Mouse (Mus musculus) CH12.LX (cell line): Measurements from ENCODE around the gene Rbfox1. TPM values are rescaled to one million over a fixed set of nuclear protein-coding genes. Genes with fewer than 3 reads are reported as not detected.

Source experiments
- DNase-seq: peaks from one replicate; pipeline ENCODE4 v3.0.0-alpha.2; 2013; ENCODE audit errors: extremely low read depth
- H3K27ac ChIP-seq: 2 replicates; pipeline ENCODE4 v1.5.1; 2012; ENCODE audit warnings: low read depth, mild to moderate bottlenecking, control low read depth, moderate library complexity; ENCODE audit not compliant: insufficient read depth
- H3K27me3 ChIP-seq: replicated peaks from 2 replicates; pipeline ENCODE3; 2012; ENCODE audit warnings: inconsistent platforms
- H3K36me3 ChIP-seq, 2 experiments: replicated peaks in 1 of 2; 2 replicates each; pipeline versions ENCODE3 to v1.6.1; 2012; ENCODE audit warnings: inconsistent platforms in 1 of 2, low read length in 1 of 2, mild to moderate bottlenecking in 1 of 2, mixed read lengths in 1 of 2, moderate library complexity in 1 of 2; ENCODE audit not compliant: control insufficient read depth in 1 of 2, insufficient read depth in 1 of 2
- H3K4me1 ChIP-seq, 2 experiments: 2 replicates each; pipeline ENCODE4 v1.6.1; 2012; ENCODE audit warnings: inconsistent platforms in 1 of 2, moderate library complexity in 1 of 2; ENCODE audit not compliant: insufficient read depth in 2 of 2, control insufficient read depth in 1 of 2
- H3K4me2 ChIP-seq: 2 replicates; pipeline ENCODE4 v1.6.1; 2012; ENCODE audit warnings: low read depth, mild to moderate bottlenecking, control low read depth; ENCODE audit not compliant: poor library complexity, insufficient read depth, severe bottlenecking
- H3K4me3 ChIP-seq, 3 experiments: fragments of 150-350 bp in 1 of 3; sonication (generic) in 1 of 3; replicated peaks in 1 of 3; 2 replicates each; pipeline versions ENCODE3 to v1.5.1; 2011 to 2012; ENCODE audit warnings: low read depth in 2 of 3, low read length in 2 of 3, mild to moderate bottlenecking in 2 of 3, moderate library complexity in 2 of 3, control low read depth in 1 of 3, improper control_type of control experiment in 1 of 3, inconsistent platforms in 1 of 3, mixed read lengths in 1 of 3; ENCODE audit not compliant: poor library complexity in 1 of 3
- H3K79me2 ChIP-seq: replicated peaks from 2 replicates; pipeline ENCODE4 v1.6.1; 2012; ENCODE audit warnings: mild to moderate bottlenecking, moderate library complexity; ENCODE audit not compliant: control insufficient read depth, poor library complexity, insufficient read depth, severe bottlenecking; ENCODE audit errors: extremely low read depth
- H3K9ac ChIP-seq: 2 replicates; pipeline ENCODE4 v1.6.1; 2012; ENCODE audit warnings: low read depth, mild to moderate bottlenecking, control low read depth, moderate library complexity; ENCODE audit not compliant: insufficient read depth
- H3K9me3 ChIP-seq: replicated peaks from 2 replicates; pipeline ENCODE3; 2012; ENCODE audit warnings: low read length, inconsistent platforms, mixed read lengths
- CHD1 ChIP-seq: IDR thresholded peaks from 2 replicates; pipeline ENCODE4 v1.6.1; 2012; ENCODE audit warnings: low read depth, low read length, improper control_type of control experiment, inconsistent platforms
- CHD2 ChIP-seq: IDR thresholded peaks from 2 replicates; pipeline ENCODE4 v1.6.1; 2011; ENCODE audit warnings: low read length, improper control_type of control experiment
- CTCF ChIP-seq, 2 experiments: IDR thresholded peaks in 1 of 2; conservative IDR thresholded peaks in 1 of 2; 2 replicates each; pipeline ENCODE4 v1.5.1; 2011 to 2012; ENCODE audit warnings: low read depth in 2 of 2, low read length in 2 of 2, improper control_type of control experiment in 1 of 2, inconsistent platforms in 1 of 2, mild to moderate bottlenecking in 1 of 2, moderate library complexity in 1 of 2
- GABPA ChIP-seq: IDR thresholded peaks from 2 replicates; pipeline ENCODE4 v1.6.1; 2012; ENCODE audit warnings: low read depth, low read length, improper control_type of control experiment, inconsistent platforms; ENCODE audit not compliant: insufficient replicate concordance
- IRF4 ChIP-seq: IDR thresholded peaks from 2 replicates; pipeline ENCODE4 v1.6.1; 2014; ENCODE audit warnings: low read depth, mild to moderate bottlenecking, inconsistent platforms, low read length, improper control_type of control experiment
- JUND ChIP-seq: conservative IDR thresholded peaks from 2 replicates; pipeline ENCODE4 v1.6.1; 2011; ENCODE audit warnings: low read depth, low read length, improper control_type of control experiment
- KAT2A ChIP-seq: IDR thresholded peaks from 2 replicates; pipeline ENCODE4 v1.6.1; 2012; ENCODE audit warnings: low read length, improper control_type of control experiment, inconsistent platforms; ENCODE audit not compliant: insufficient replicate concordance
- MAZ ChIP-seq: IDR thresholded peaks from 2 replicates; pipeline ENCODE4 v1.6.1; 2012; ENCODE audit warnings: low read depth, mild to moderate bottlenecking, inconsistent platforms, low read length, improper control_type of control experiment, moderate library complexity
- MYC ChIP-seq: IDR thresholded peaks from 2 replicates; pipeline ENCODE4 v1.6.1; 2011; ENCODE audit warnings: low read depth, mild to moderate bottlenecking, improper control_type of control experiment, low read length
- POLR2A ChIP-seq: IDR thresholded peaks from 2 replicates; pipeline ENCODE4 v1.6.1; 2011; ENCODE audit warnings: low read depth, mild to moderate bottlenecking, improper control_type of control experiment, low read length
- POLR2AphosphoS2 ChIP-seq: IDR thresholded peaks from 2 replicates; pipeline ENCODE4 v1.6.1; 2011; ENCODE audit warnings: low read depth, low read length, improper control_type of control experiment
- RAD21 ChIP-seq: IDR thresholded peaks from 2 replicates; pipeline ENCODE4 v1.6.1; 2011; ENCODE audit warnings: low read depth, mild to moderate bottlenecking, low read length, improper control_type of control experiment, moderate library complexity
- RCOR1 ChIP-seq: conservative IDR thresholded peaks from 2 replicates; pipeline ENCODE4 v1.6.1; 2012; ENCODE audit warnings: low read depth, mild to moderate bottlenecking, inconsistent platforms, low read length, improper control_type of control experiment
- SMC3 ChIP-seq: IDR thresholded peaks from 2 replicates; pipeline ENCODE4 v1.6.1; 2011; ENCODE audit warnings: low read depth, low read length, improper control_type of control experiment
- TBP ChIP-seq: conservative IDR thresholded peaks from 2 replicates; pipeline ENCODE4 v1.6.1; 2011; ENCODE audit warnings: low read depth, low read length, improper control_type of control experiment
- USF1 ChIP-seq: IDR thresholded peaks from 2 replicates; pipeline ENCODE4 v1.6.1; 2014; ENCODE audit warnings: low read depth, mild to moderate bottlenecking, inconsistent platforms, low read length, improper control_type of control experiment
- USF2 ChIP-seq: conservative IDR thresholded peaks from 2 replicates; pipeline ENCODE4 v1.6.1; 2011; ENCODE audit warnings: low read depth, low read length, improper control_type of control experiment
- ZC3H11A ChIP-seq: IDR thresholded peaks from 2 replicates; pipeline ENCODE4 v1.6.1; 2012; ENCODE audit warnings: low read depth, mild to moderate bottlenecking, inconsistent platforms, low read length, improper control_type of control experiment
- ZKSCAN1 ChIP-seq: IDR thresholded peaks from 2 replicates; pipeline ENCODE4 v1.6.1; 2012; ENCODE audit warnings: low read depth, inconsistent platforms, low read length, improper control_type of control experiment, borderline replicate concordance
- dilution Hi-C: fragments of 300-500 bp; cut with MboI; formaldehyde crosslinking; loops from 2 replicates; pipeline ENCODE4 v1.14.3; 2020; ENCODE audit warnings: low sequenced_read_pairs; ENCODE audit not compliant: extremely low pct_unique_long_range_greater_than_20kb, extremely low pct_ligation_motif_present
- in situ Hi-C: fragments of 300-500 bp; cut with MboI; formaldehyde crosslinking; loops from 3 replicates; pipeline ENCODE4 v1.14.3; 2019; ENCODE audit warnings: low sequenced_read_pairs, low pct_ligation_motif_present, low pct_unique_long_range_greater_than_20kb, mixed read lengths
- polyA plus RNA-seq: library from polyadenylated mRNA; unstranded; fragments of >175 nt; gene quantifications from 2 replicates; pipeline ENCODE4 v1.2.1, GENCODE M21; 2012; ENCODE audit warnings: low read depth; ENCODE audit not compliant: insufficient read length
- total RNA-seq, 2 experiments: library from RNA; depleted of rRNA; stranded (reverse); fragments of 300-350 nt in 1 of 2; fragments of >200 nt in 1 of 2; gene quantifications; 2 replicates each; pipeline ENCODE4 v1.2.3; 2012 to 2014

Gene Rbfox1
- total and polyA plus RNA-seq, 3 experiments = not detected

DNA sequence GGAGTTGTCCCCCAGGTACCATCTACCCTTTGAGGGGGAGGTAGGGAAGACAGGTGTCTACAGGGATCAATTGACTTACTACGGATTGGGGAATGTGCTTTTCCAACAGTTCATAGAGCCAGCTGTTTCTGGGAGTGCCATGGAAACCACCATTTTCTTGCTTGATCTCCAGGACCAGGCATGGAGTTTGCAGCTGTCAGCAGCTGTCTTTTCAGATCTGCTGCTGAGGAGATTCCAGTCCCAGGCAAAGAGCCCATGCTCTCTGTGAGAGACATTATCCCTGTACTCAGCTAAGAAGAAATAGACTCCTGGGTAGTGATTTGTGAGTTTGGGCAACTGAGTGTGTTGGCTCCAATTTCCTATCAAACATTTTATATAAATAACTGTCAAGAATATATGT, 1204.3 kb downstream of the Rbfox1 start (continued):
- no peak for TF ChIP-seq ZKSCAN1
- TF ChIP-seq CTCF (conservative IDR thresholded peaks at IDR 0.05 in 1 of 2, IDR thresholded peaks at IDR 0.05 in 1 of 2; ENCODE audit: low read depth in 2 of 2, low read length in 2 of 2) = no peak
- no peak for TF ChIP-seq CHD2

DNA sequence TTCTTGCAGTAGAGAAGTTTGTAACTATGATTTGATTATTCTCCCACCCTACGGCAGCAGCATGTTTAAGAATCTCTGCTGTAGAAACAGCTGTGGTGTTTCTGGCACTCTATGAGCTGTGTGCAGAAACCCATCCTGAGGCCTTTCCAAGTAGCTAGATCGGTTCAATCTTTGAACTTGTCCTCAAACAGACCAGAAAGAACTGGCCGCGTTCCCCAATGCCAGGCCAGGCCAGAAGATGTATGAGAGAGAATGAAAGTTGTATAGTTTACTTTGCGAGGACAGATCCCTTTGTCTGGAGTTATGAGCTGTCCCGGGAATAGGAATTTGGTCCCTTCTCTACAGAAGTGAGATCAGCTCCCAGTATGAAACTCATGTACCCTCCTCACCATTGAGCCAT, 1205.0 kb downstream of the Rbfox1 start:
- Histone ChIP-seq H3K4me1 (no peaks in the 10 kb centered on the region), H3K79me2 (no peaks in the 10 kb centered on the region), H3K4me3 (no peak overlapping the region), H3K9me3 (peaks cover 66% of the 10 kb centered on the region), H3K27ac (no peak overlapping the region), H3K9ac (no peak overlapping the region), H3K36me3 (no peaks in the 10 kb centered on the region), H3K27me3 (no peaks in the 10 kb centered on the region), H3K4me2 (no peak overlapping the region)
- DNase-seq = no peak
- in situ Hi-C loops = no loop called here
- dilution Hi-C loops = no loop called here
- TF ChIP-seq POLR2AphosphoS2 = no peak
- no peak for TF ChIP-seq KAT2A
- TF ChIP-seq USF1 = no peak

DNA sequence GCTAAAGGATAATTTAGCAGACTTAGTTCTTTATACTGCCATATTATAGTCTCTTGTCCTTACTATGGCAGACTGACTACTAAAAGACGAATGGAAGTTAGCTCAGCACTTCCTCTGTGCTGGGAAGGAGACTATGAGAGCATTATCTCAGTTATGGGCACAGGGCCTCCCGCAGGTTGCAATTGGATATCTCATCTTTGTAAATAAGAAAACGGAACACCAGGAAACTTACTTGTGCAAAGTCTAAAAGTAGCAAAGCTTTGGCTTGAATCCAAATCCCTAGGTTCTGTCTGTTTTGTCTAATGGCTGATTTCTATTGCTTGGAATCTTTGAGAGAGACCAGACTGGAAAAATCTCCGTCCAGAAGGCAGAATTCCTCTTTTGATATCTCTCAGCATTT, 1207.7 kb downstream of the Rbfox1 start:
- H3K9me3 ChIP-seq = peaks cover 76% of the 10 kb centered on the region
- no peaks in the 10 kb centered on the region for H3K79me2 ChIP-seq
- no peak overlapping the region for H3K27ac ChIP-seq
- no peaks in the 10 kb centered on the region for H3K4me1 ChIP-seq
- dilution Hi-C loops (no loop called here), in situ Hi-C loops (no loop called here)
- H3K4me2 ChIP-seq = no peak overlapping the region
- TF ChIP-seq GABPA (no peak), JUND (no peak), KAT2A (no peak), USF2 (no peak), SMC3 (no peak), ZKSCAN1 (no peak), TBP (no peak), MYC (no peak), POLR2AphosphoS2 (no peak), POLR2A (no peak), CHD1 (no peak), CHD2 (no peak), MAZ (no peak), RAD21 (no peak), RCOR1 (no peak), IRF4 (no peak), ZC3H11A (no peak)
- H3K36me3 ChIP-seq = no peaks in the 10 kb centered on the region
- no peaks in the 10 kb centered on the region for H3K27me3 ChIP-seq
- no peak overlapping the region for H3K4me3 ChIP-seq
- no peak overlapping the region for H3K9ac ChIP-seq
- DNase-seq = no peak
